In genomic region chr3:131228083-131228482, GRCm38 (mm10) we compare ENCODE assay signal across 13 mouse cellular contexts. TPM values are rescaled to one million over a fixed set of nuclear protein-coding genes. Genes with fewer than 3 reads are reported as not detected.
DNase-seq lines count a peak whose midpoint lies in the region; ATAC-seq and TF ChIP-seq lines count a peak whose summit lies in the region.
"Had no signal": no experiment of that assay in that cellular context is flagged by ENCODE, and none has a peak within 500 bp of the region (broad histone marks: within the 10 kb centered on the region; RNA-seq: fewer than 3 reads in every experiment).

No protein-coding gene starts in this region.

- 0 out of 2 replicates have a peak, but pooled peaks cover 5% of the 10 kb centered on the region for H3K36me3 ChIP-seq in kidney, postnatal 0 days (ENCODE audit: insufficient read depth, low read length)
- peaks cover 51% of the 10 kb centered on the region for H3K36me3 ChIP-seq in E14TG2a.4 (ENCODE audit: insufficient read depth, low read length)
- peaks cover 34% of the 10 kb centered on the region for H3K36me3 ChIP-seq in intestine, postnatal 0 days (ENCODE audit: control insufficient read depth, insufficient read depth)

- ATAC-seq in kidney, postnatal 0 days (replicated peaks; ENCODE audit: low FRiP score, low read depth): 0 out of 2 replicates have a peak, but pooled peaks have one; percentile 8
- 0 out of 2 replicates have a peak, but pooled peaks have one; percentile 22 for ATAC-seq in intestine, postnatal 0 days
- no peak for ATAC-seq in activated CD4-positive, CD25-positive, alpha-beta regulatory T cell, adult 4 months
- ATAC-seq: inflammation-experienced regulatory T-cells, adult 6 months had no signal

- no peak overlapping the region for H3K9ac ChIP-seq in kidney, postnatal 0 days (ENCODE audit: low read depth, low read length)
- H3K9ac ChIP-seq in intestine, postnatal 0 days (ENCODE audit: low read depth, low read length): no peak overlapping the region

- TF ChIP-seq CTCF in kidney, postnatal 0 days (IDR thresholded peaks at IDR 0.05; ENCODE audit: low read depth): peak; percentile 47
- peak; percentile 98 for TF ChIP-seq CTCF in E14TG2a.4 (conservative IDR thresholded peaks at IDR 0.05; ENCODE audit: low read length)
- peak; percentile 61 for TF ChIP-seq CTCF in intestine, postnatal 0 days (IDR thresholded peaks at IDR 0.05; ENCODE audit: low read depth)

- no peak overlapping the region for H3K4me3 ChIP-seq in kidney, postnatal 0 days (replicated peaks; ENCODE audit: low read depth, low read length)
- H3K4me3 ChIP-seq in E14TG2a.4 (replicated peaks; ENCODE audit: low read length): no peak overlapping the region
- H3K4me3 ChIP-seq in intestine, postnatal 0 days (ENCODE audit: low read depth, low read length): no peak overlapping the region
- H3K4me3 ChIP-seq: erythroblast, embryonic 14.5 days had no signal

- no peak overlapping the region for H3K27ac ChIP-seq in kidney, postnatal 0 days
- H3K27ac ChIP-seq in intestine, postnatal 0 days (ENCODE audit: low read depth, low read length): no peak overlapping the region

- H3K4me2 ChIP-seq in kidney, postnatal 0 days (ENCODE audit: low read length): no peak overlapping the region
- H3K4me2 ChIP-seq in intestine, postnatal 0 days (replicated peaks; ENCODE audit: low read depth): no peak overlapping the region

- no peaks in the 10 kb centered on the region for H3K9me3 ChIP-seq in kidney, postnatal 0 days (replicated peaks; ENCODE audit: low read length)
- no peaks in the 10 kb centered on the region for H3K9me3 ChIP-seq in E14TG2a.4 (ENCODE audit: low read length)
- H3K9me3 ChIP-seq in intestine, postnatal 0 days (ENCODE audit: control insufficient read depth): no peaks in the 10 kb centered on the region

- H3K27me3 ChIP-seq in kidney, postnatal 0 days (ENCODE audit: insufficient read depth, low read length): no peaks in the 10 kb centered on the region
- H3K27me3 ChIP-seq in E14TG2a.4 (ENCODE audit: insufficient read depth, low read length): no peaks in the 10 kb centered on the region
- no peaks in the 10 kb centered on the region for H3K27me3 ChIP-seq in intestine, postnatal 0 days (replicated peaks; ENCODE audit: control insufficient read depth, insufficient read depth, low read length)

- 84% methylated on average over 6 of the region's 6 CpGs for WGBS in kidney, postnatal 0 days
- WGBS in intestine, postnatal 0 days: 77% methylated on average over 6 of the region's 6 CpGs

- no peaks in the 10 kb centered on the region for H3K4me1 ChIP-seq in kidney, postnatal 0 days (replicated peaks; ENCODE audit: insufficient read depth, low read length)
- H3K4me1 ChIP-seq in E14TG2a.4 (replicated peaks; ENCODE audit: low read depth, low read length): peaks cover 5% of the 10 kb centered on the region; the same call in 1 of the 2 replicates
- H3K4me1 ChIP-seq in intestine, postnatal 0 days (replicated peaks; ENCODE audit: control insufficient read depth, insufficient read depth, low read length): no peaks in the 10 kb centered on the region

- DNase-seq in kidney, postnatal 0 days (ENCODE audit: low spot score): no peak
- no peak for DNase-seq in kidney, postnatal 36 days
- DNase-seq in 416B (ENCODE audit: low read depth): peak; percentile 21
- no peak for DNase-seq in left cerebral cortex, adult 11 months (ENCODE audit: low spot score)
- no peak for DNase-seq in urinary bladder, postnatal 4 days (ENCODE audit: low spot score in 2 of 2)
- DNase-seq: cerebellum, adult 11-12 months; gastrocnemius, postnatal 10 days; retina, postnatal 1 day had no signal

RNA-seq across cellular contexts. Expression of gene Hadh, which starts 43.8 kb away (rescaled TPM):
- polyA plus RNA-seq in kidney, postnatal 0 days (2015; fragmentation: Nextera tagmentation; extraction: Ambion mirVana): 173 and 196 TPM in 2 replicates
- polyA plus RNA-seq in intestine, postnatal 0 days (2015; fragmentation: Nextera tagmentation; extraction: Ambion mirVana): 581 and 642 TPM in 2 replicates
- polyA plus RNA-seq in activated CD4-positive, CD25-positive, alpha-beta regulatory T cell, adult 4 months (2017; shearing (Covaris generic)): 10 to 100 TPM; 74.7 to 79.3 TPM

Comparison
In these comparisons a context has a peak if more than half of its experiments do, and no peak if none do; other contexts are left out.
1. CTCF ChIP-seq: peak in every context shown above with its lines; median percentile 98 in E14TG2a.4; 61 in intestine, postnatal 0 days; 47 in kidney, postnatal 0 days.